In the genomic region with DNA sequence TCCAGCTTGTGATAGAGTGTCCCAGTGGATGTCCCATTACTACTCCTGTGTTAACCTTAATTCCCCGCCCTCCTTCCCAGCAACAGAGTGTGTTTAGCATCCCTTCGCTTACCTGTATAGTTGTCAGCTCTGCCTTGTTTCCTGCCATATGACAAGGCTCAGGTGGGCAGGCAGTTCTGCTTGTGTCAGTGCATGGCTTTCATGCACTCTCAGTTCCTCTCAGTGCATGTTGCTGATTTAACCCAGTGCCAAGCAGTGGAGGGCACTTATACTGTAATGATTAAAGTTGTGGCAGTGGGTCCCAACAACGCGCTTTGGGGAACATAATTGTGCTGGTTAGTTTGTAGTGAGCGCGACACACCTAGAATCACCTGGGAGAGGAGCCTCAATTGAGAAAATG, we compare ENCODE assay signal across 15 mouse cellular contexts. TPM values are rescaled to one million over a fixed set of nuclear protein-coding genes. Genes with fewer than 3 reads are reported as not detected.
DNase-seq lines count a peak whose midpoint lies in the region; ATAC-seq lines count a peak whose summit lies in the region.
"Had no signal": no experiment of that assay in that cellular context is flagged by ENCODE, and none has a peak within 500 bp of the region (broad histone marks: within the 10 kb centered on the region; RNA-seq: fewer than 3 reads in every experiment).

No protein-coding gene starts in this region.

- no peaks in the 10 kb centered on the region for H3K36me3 ChIP-seq in heart, embryonic 15.5 days
- H3K36me3 ChIP-seq in intestine, embryonic 16.5 days (ENCODE audit: control insufficient read depth, insufficient read depth, low read length), result no peaks in the 10 kb centered on the region
- no peaks in the 10 kb centered on the region for H3K36me3 ChIP-seq in stomach, embryonic 16.5 days (ENCODE audit: control insufficient read depth, insufficient read depth, low read length)

- H3K4me2 ChIP-seq in heart, embryonic 15.5 days, result no peak overlapping the region
- peak overlapping the region; percentile 76 for H3K4me2 ChIP-seq in intestine, embryonic 16.5 days (ENCODE audit: low read depth, low read length)
- peak overlapping the region; percentile 96; the same call in 1 of the 2 replicates for H3K4me2 ChIP-seq in stomach, embryonic 16.5 days (ENCODE audit: low read depth, low read length)

- intact Hi-C loops in heart, postnatal 10 days (cut with DNase I), result no loop called here

- H3K4me3 ChIP-seq in heart, embryonic 15.5 days, result 0 out of 2 replicates have a peak overlapping the region, but pooled peaks have one; percentile 68
- H3K4me3 ChIP-seq in intestine, embryonic 16.5 days (ENCODE audit: low read length), result peak overlapping the region; percentile 75
- H3K4me3 ChIP-seq in stomach, embryonic 16.5 days (replicated peaks; ENCODE audit: low read length), result no peak overlapping the region

- H3K27ac ChIP-seq in heart, embryonic 15.5 days, result no peak overlapping the region
- no peak overlapping the region for H3K27ac ChIP-seq in intestine, embryonic 16.5 days (ENCODE audit: low read length)
- no peak overlapping the region for H3K27ac ChIP-seq in stomach, embryonic 16.5 days (ENCODE audit: low read length)
- H3K27ac ChIP-seq: left cerebral cortex, adult 2 months had no signal

- H3K9me3 ChIP-seq in heart, embryonic 15.5 days (replicated peaks), result no peaks in the 10 kb centered on the region
- no peaks in the 10 kb centered on the region for H3K9me3 ChIP-seq in intestine, embryonic 16.5 days (ENCODE audit: control insufficient read depth, low read length)
- H3K9me3 ChIP-seq in stomach, embryonic 16.5 days (replicated peaks; ENCODE audit: control insufficient read depth, low read length), result no peaks in the 10 kb centered on the region

- DNase-seq in heart, postnatal 10 days, result no peak
- DNase-seq in spleen, postnatal 36 days (ENCODE audit: low spot score in 2 of 2), result peak; percentile 27 to 35
- DNase-seq in spleen, adult 12 weeks (ENCODE audit: low spot score), result no peak
- DNase-seq in thymus, postnatal 36 days, result no peak
- DNase-seq in adrenal gland, postnatal 10 days, result no peak
- DNase-seq: adrenal gland, postnatal 14 days; gastrocnemius, postnatal 10 days; kidney, adult 11 months; lung, embryonic 14.5 days; thymus, postnatal 14 days had no signal

- no peak overlapping the region for H3K9ac ChIP-seq in heart, embryonic 15.5 days
- no peak overlapping the region; the same call in 1 of the 2 replicates for H3K9ac ChIP-seq in intestine, embryonic 16.5 days (ENCODE audit: low read depth, low read length)
- no peak overlapping the region for H3K9ac ChIP-seq in stomach, embryonic 16.5 days (ENCODE audit: low read length)

- WGBS in heart, embryonic 15.5 days, result 95% methylated on average over 6 of the region's 6 CpGs
- WGBS in intestine, embryonic 16.5 days, result 93% methylated on average over 6 of the region's 6 CpGs
- WGBS in stomach, embryonic 16.5 days, result 94% methylated on average over 6 of the region's 6 CpGs

- no peak for ATAC-seq in heart, embryonic 15.5 days (replicated peaks; ENCODE audit: insufficient number of reproducible peaks, insufficient read depth, low FRiP score, low read depth)
- ATAC-seq in intestine, embryonic 16.5 days, result no peak
- no peak for ATAC-seq in stomach, embryonic 16.5 days (ENCODE audit: insufficient read depth, low FRiP score)
- ATAC-seq: forebrain, embryonic 14.5 days had no signal

- H3K4me1 ChIP-seq in heart, embryonic 15.5 days (replicated peaks), result peaks cover 14% of the 10 kb centered on the region
- H3K4me1 ChIP-seq in intestine, embryonic 16.5 days (ENCODE audit: control insufficient read depth, insufficient read depth, low read length), result peaks cover 13% of the 10 kb centered on the region
- H3K4me1 ChIP-seq in stomach, embryonic 16.5 days (ENCODE audit: control insufficient read depth, insufficient read depth, low read length), result peaks cover 8% of the 10 kb centered on the region; the same call in 1 of the 2 replicates

- no peaks in the 10 kb centered on the region for H3K27me3 ChIP-seq in heart, embryonic 15.5 days
- H3K27me3 ChIP-seq in intestine, embryonic 16.5 days (replicated peaks; ENCODE audit: control insufficient read depth, insufficient read depth, low read length), result no peaks in the 10 kb centered on the region
- H3K27me3 ChIP-seq in stomach, embryonic 16.5 days (ENCODE audit: control insufficient read depth, insufficient read depth, low read length), result no peaks in the 10 kb centered on the region

RNA-seq across cellular contexts. Expression of a gene that starts 1.9 kb away (rescaled TPM):
- 8.4 and 8.5 TPM in 2 replicates for polyA plus RNA-seq in heart, embryonic 15.5 days (2015; fragmentation: Nextera tagmentation; extraction: Ambion mirVana)
- total RNA-seq in heart, postnatal 10 days (2021), result 10 to 100 TPM; 10.7 to 12.3 TPM
- polyA plus RNA-seq in intestine, embryonic 16.5 days (2015; fragmentation: Nextera tagmentation; extraction: Ambion mirVana), result 8.9 and 9.1 TPM in 2 replicates
- polyA plus RNA-seq in stomach, embryonic 16.5 days (2015; fragmentation: Nextera tagmentation; extraction: Ambion mirVana), result 6.5 and 6.8 TPM in 2 replicates
- total RNA-seq in adrenal gland, postnatal 10 days (2021), result 10 to 100 TPM; 12.9 to 13.2 TPM

RNA-seq across cellular contexts. Expression of a gene that starts 2.2 kb away (rescaled TPM):
- polyA plus RNA-seq in heart, embryonic 15.5 days (2015; fragmentation: Nextera tagmentation; extraction: Ambion mirVana), result 1.8 and 3.0 TPM in 2 replicates
- 1 to 10 TPM; 2.7 to 3.4 TPM for total RNA-seq in heart, postnatal 10 days (2021)
- polyA plus RNA-seq in intestine, embryonic 16.5 days (2015; fragmentation: Nextera tagmentation; extraction: Ambion mirVana), result 0.13 and 0.36 TPM in 2 replicates
- 0.62 and 0.72 TPM in 2 replicates for polyA plus RNA-seq in stomach, embryonic 16.5 days (2015; fragmentation: Nextera tagmentation; extraction: Ambion mirVana)
- total RNA-seq in adrenal gland, postnatal 10 days (2021), result under 1 TPM in 1 of 2 experiments, not detected in 1; 0.15 TPM

RNA-seq across cellular contexts. Expression of a gene that starts 54.2 kb away (rescaled TPM):
- 30.4 and 35.5 TPM in 2 replicates for polyA plus RNA-seq in heart, embryonic 15.5 days (2015; fragmentation: Nextera tagmentation; extraction: Ambion mirVana)
- total RNA-seq in heart, postnatal 10 days (2021), result 10 to 100 TPM; 43.8 to 49.0 TPM
- polyA plus RNA-seq in intestine, embryonic 16.5 days (2015; fragmentation: Nextera tagmentation; extraction: Ambion mirVana), result 8.4 and 9.8 TPM in 2 replicates
- polyA plus RNA-seq in stomach, embryonic 16.5 days (2015; fragmentation: Nextera tagmentation; extraction: Ambion mirVana), result 15.9 and 17.2 TPM in 2 replicates
- 1 to 10 TPM; 7.5 to 9.0 TPM for total RNA-seq in adrenal gland, postnatal 10 days (2021)

Comparison
In these comparisons a context has a peak if more than half of its experiments do, and no peak if none do; other contexts are left out.
1. DNase-seq: peak in spleen, postnatal 36 days (2 of 2); none in heart, postnatal 10 days (0 of 2), spleen, adult 12 weeks (single experiment), thymus, postnatal 36 days (0 of 2) and adrenal gland, postnatal 10 days (single experiment).